Mouse (Mus musculus) kidney, postnatal 36 days (tissue): ENCODE measurements around the gene Fgfr2.

Experiments used
- DNase-seq, 2 experiments: peaks; one replicate each; pipeline ENCODE4 v3.0.0; 2021 to 2022; ENCODE audit warnings: mixed read lengths in 2 of 2

The Fgfr2 gene

GRCm38 (mm10) chr7:132795141-132795540, 328.0 kb downstream of the Fgfr2 start:
- DNase-seq: no peak

GRCm38 (mm10) chr7:132793467-132793866, 329.7 kb downstream of the Fgfr2 start:
- DNase-seq: no peak

- DNase-seq: no peak
Measured at GRCm38 (mm10) chr7:132790447-132791219, 332.5 kb downstream of the Fgfr2 start.

GRCm38 (mm10) chr7:132788826-132789225, 334.3 kb downstream of the Fgfr2 start:
- no peak for DNase-seq

GRCm38 (mm10) chr7:132787496-132788190, 335.5 kb downstream of the Fgfr2 start:
- DNase-seq: no peak

- no peak for DNase-seq
Measured at GRCm38 (mm10) chr7:132787022-132787421, 336.1 kb downstream of the Fgfr2 start.

GRCm38 (mm10) chr7:132786522-132786921, 336.6 kb downstream of the Fgfr2 start:
- DNase-seq: no peak

GRCm38 (mm10) chr7:132786011-132786410, 337.1 kb downstream of the Fgfr2 start:
- DNase-seq: peak in 1 of 2 experiments; percentile 58

- DNase-seq: peak in 1 of 2 experiments; percentile 46
Measured at GRCm38 (mm10) chr7:132784101-132784500, 339.0 kb downstream of the Fgfr2 start.

GRCm38 (mm10) chr7:132781850-132782249, 341.3 kb downstream of the Fgfr2 start:
- no peak for DNase-seq

- no peak for DNase-seq
Measured at GRCm38 (mm10) chr7:132781130-132781814, 341.9 kb downstream of the Fgfr2 start.

- DNase-seq: peak; percentile 68 to 70
Measured at GRCm38 (mm10) chr7:132780611-132781010, 342.5 kb downstream of the Fgfr2 start.

- DNase-seq: no peak
Measured at GRCm38 (mm10) chr7:132778630-132779029, 344.5 kb downstream of the Fgfr2 start.

GRCm38 (mm10) chr7:132777728-132778453, 345.3 kb downstream of the Fgfr2 start:
- DNase-seq: no peak

- no peak for DNase-seq
Measured at GRCm38 (mm10) chr7:132777117-132777516, 346.0 kb downstream of the Fgfr2 start.

- DNase-seq: peak; percentile 66 to 75
Measured at GRCm38 (mm10) chr7:132776338-132777111, 346.6 kb downstream of the Fgfr2 start.

GRCm38 (mm10) chr7:132775922-132776321, 347.2 kb downstream of the Fgfr2 start:
- no peak for DNase-seq

GRCm38 (mm10) chr7:132775333-132775732, 347.8 kb downstream of the Fgfr2 start:
- DNase-seq: peak; percentile 81 to 82

- no peak for DNase-seq
Measured at GRCm38 (mm10) chr7:132773011-132773705, 350.0 kb downstream of the Fgfr2 start.

- DNase-seq: no peak
Measured at GRCm38 (mm10) chr7:132772440-132772839, 350.7 kb downstream of the Fgfr2 start.
